Mouse (Mus musculus): ENCODE results near the gene Alas2.

DNA sequence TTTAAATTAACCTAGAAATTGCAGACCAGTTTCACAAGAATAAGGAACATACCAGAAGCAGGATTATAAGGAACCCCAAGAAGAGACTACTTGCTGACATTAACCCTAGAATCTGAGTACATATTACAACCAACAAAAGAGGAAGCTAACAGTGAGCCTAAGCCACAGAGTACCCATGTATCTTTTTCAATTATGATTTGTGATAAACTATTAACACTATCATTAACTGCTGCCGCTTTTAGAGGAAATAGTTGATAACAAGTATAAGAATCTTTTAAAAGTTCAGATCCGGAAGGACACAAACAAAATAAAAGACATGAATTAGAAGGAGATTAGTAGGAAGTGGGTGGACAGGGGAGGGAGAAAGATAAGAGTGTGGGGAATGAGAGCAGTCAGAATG is 7.1 kb upstream of the Alas2 start:
- TF ChIP-seq CTCF (IDR thresholded peaks at IDR 0.05; ENCODE audit: borderline replicate concordance, insufficient read depth, low read length) (no peak), POLR2A (IDR thresholded peaks at IDR 0.05; ENCODE audit: low read depth, low read length) (no peak)
